ENCODE assay signal across 8 mouse cellular contexts in the genomic region with DNA sequence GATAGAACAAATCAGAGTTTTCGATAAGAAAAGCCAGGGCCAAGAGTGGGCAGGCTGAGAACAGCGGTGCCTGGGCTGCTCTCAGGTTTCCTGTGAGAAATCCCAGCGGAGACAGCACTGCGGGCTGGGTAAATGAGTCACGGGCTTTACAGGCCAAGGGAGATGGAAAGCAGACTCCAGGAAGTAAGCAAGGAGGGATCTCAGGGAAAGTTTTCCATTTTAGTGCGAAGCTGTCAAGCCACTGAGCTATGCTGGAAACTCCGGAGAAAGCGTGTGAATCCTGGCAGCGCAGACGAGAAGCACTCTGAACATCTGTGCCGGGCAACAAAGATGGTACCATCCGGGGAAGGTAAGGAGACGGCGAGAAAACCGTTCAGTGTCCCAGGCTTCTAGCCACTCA. TPM values are rescaled to one million over a fixed set of nuclear protein-coding genes. Genes with fewer than 3 reads are reported as not detected.
DNase-seq lines count a peak whose midpoint lies in the region; ATAC-seq and TF ChIP-seq lines count a peak whose summit lies in the region.

No protein-coding gene starts in this region.

- H3K4me1 ChIP-seq in lung, embryonic 14.5 days (ENCODE audit: insufficient read depth): 0 out of 2 replicates have a peak, but pooled peaks cover 3% of the 10 kb centered on the region
- peaks cover 4% of the 10 kb centered on the region; the same call in 1 of the 2 replicates for H3K4me1 ChIP-seq in heart, postnatal 0 days (ENCODE audit: control insufficient read depth, insufficient read depth)
- H3K4me1 ChIP-seq in stomach, embryonic 15.5 days: peaks cover 15% of the 10 kb centered on the region

- no peak for ATAC-seq in lung, embryonic 14.5 days (ENCODE audit: insufficient read depth)
- ATAC-seq in heart, postnatal 0 days (ENCODE audit: insufficient read depth, low read depth): peak; percentile 52
- ATAC-seq in stomach, embryonic 15.5 days (ENCODE audit: insufficient read depth, low FRiP score, low read depth): peak; percentile 74

- no peak for TF ChIP-seq CTCF in lung, embryonic 14.5 days (IDR thresholded peaks at IDR 0.05; ENCODE audit: low read depth)
- no peak for TF ChIP-seq CTCF in heart, postnatal 0 days (IDR thresholded peaks at IDR 0.05; ENCODE audit: low read depth)

- H3K9me3 ChIP-seq in lung, embryonic 14.5 days (ENCODE audit: low read depth, low read length): no peaks in the 10 kb centered on the region
- H3K9me3 ChIP-seq in heart, postnatal 0 days (replicated peaks; ENCODE audit: control insufficient read depth, low read length): no peaks in the 10 kb centered on the region
- no peaks in the 10 kb centered on the region for H3K9me3 ChIP-seq in stomach, embryonic 15.5 days

- DNase-seq in lung, embryonic 14.5 days: peak; percentile 59
- DNase-seq in lung, adult 18-20 months: no peak
- DNase-seq in embryo, embryonic 9.5 days (ENCODE audit: extremely low spot score): peak; percentile 48
- peak; percentile 76 for DNase-seq in heart, postnatal 0 days (ENCODE audit: low spot score)
- peak; percentile 63 to 78 for DNase-seq in kidney, postnatal 4 days
- no peak for DNase-seq in cerebellum, postnatal 36 days
- no peak for DNase-seq in cerebellum, adult 18-20 months

- H3K27me3 ChIP-seq in lung, embryonic 14.5 days (ENCODE audit: insufficient read depth, low read length): no peaks in the 10 kb centered on the region
- H3K27me3 ChIP-seq in heart, postnatal 0 days (ENCODE audit: control insufficient read depth, insufficient read depth, low read length): 0 out of 2 replicates have a peak, but pooled peaks cover 3% of the 10 kb centered on the region
- H3K27me3 ChIP-seq in stomach, embryonic 15.5 days (replicated peaks): no peaks in the 10 kb centered on the region

- TF ChIP-seq EP300 in heart, postnatal 0 days (IDR thresholded peaks at IDR 0.05; ENCODE audit: low read depth): no peak

- no peaks in the 10 kb centered on the region for H3K36me3 ChIP-seq in lung, embryonic 14.5 days (ENCODE audit: insufficient read depth)
- H3K36me3 ChIP-seq in heart, postnatal 0 days (replicated peaks; ENCODE audit: control insufficient read depth, insufficient read depth, low read length): no peaks in the 10 kb centered on the region
- H3K36me3 ChIP-seq in stomach, embryonic 15.5 days: no peaks in the 10 kb centered on the region

- H3K9ac ChIP-seq in lung, embryonic 14.5 days: peak overlapping the region; percentile 26; the same call in 1 of the 2 replicates
- H3K9ac ChIP-seq in heart, postnatal 0 days (replicated peaks; ENCODE audit: low read depth, low read length): peak overlapping the region; percentile 2; the same call in 1 of the 2 replicates
- H3K9ac ChIP-seq in stomach, embryonic 15.5 days: no peak overlapping the region

- no peak overlapping the region; the same call in 1 of the 2 replicates for H3K27ac ChIP-seq in lung, embryonic 14.5 days (ENCODE audit: low read depth)
- peak overlapping the region; percentile 78 for H3K27ac ChIP-seq in heart, postnatal 0 days (ENCODE audit: low read depth)
- peak overlapping the region; percentile 87 for H3K27ac ChIP-seq in stomach, embryonic 15.5 days

- no peak overlapping the region for H3K4me3 ChIP-seq in lung, embryonic 14.5 days (ENCODE audit: low read depth, low read length)
- peak overlapping the region; percentile 25 for H3K4me3 ChIP-seq in heart, postnatal 0 days (ENCODE audit: low read depth, low read length)
- H3K4me3 ChIP-seq in stomach, embryonic 15.5 days (replicated peaks): peak overlapping the region; percentile 8

- 14% methylated on average over 15 of the region's 15 CpGs for WGBS in lung, embryonic 14.5 days
- WGBS in heart, postnatal 0 days: 9% methylated on average over 15 of the region's 15 CpGs
- 8% methylated on average over 15 of the region's 15 CpGs for WGBS in stomach, embryonic 15.5 days

- peak overlapping the region; percentile 35; the same call in 1 of the 2 replicates for H3K4me2 ChIP-seq in lung, embryonic 14.5 days
- peak overlapping the region; percentile 49 for H3K4me2 ChIP-seq in heart, postnatal 0 days (ENCODE audit: low read depth, low read length)
- peak overlapping the region; percentile 43 for H3K4me2 ChIP-seq in stomach, embryonic 15.5 days

RNA-seq across cellular contexts. Expression of a gene that starts 11.2 kb away (rescaled TPM):
- 32.1 and 33.7 TPM in 2 replicates for polyA plus RNA-seq in lung, embryonic 14.5 days (2014; fragmentation: Nextera tagmentation; extraction: Ambion mirVana)
- total RNA-seq in heart, postnatal 0 days (2014; rRNA removed; ENCODE audit: low replicate concordance): 10.6 and 15.9 TPM in 2 replicates
- polyA plus RNA-seq in heart, postnatal 0 days (2015; fragmentation: Nextera tagmentation; extraction: Ambion mirVana): 21.2 and 22.2 TPM in 2 replicates
- 21.0 and 23.4 TPM in 2 replicates for polyA plus RNA-seq in stomach, embryonic 15.5 days (2015; fragmentation: Nextera tagmentation; extraction: Ambion mirVana)

RNA-seq across cellular contexts. Expression of a gene that starts 28.0 kb away (rescaled TPM):
- 74.6 and 81.0 TPM in 2 replicates for polyA plus RNA-seq in lung, embryonic 14.5 days (2014; fragmentation: Nextera tagmentation; extraction: Ambion mirVana)
- total RNA-seq in heart, postnatal 0 days (2014; rRNA removed; ENCODE audit: low replicate concordance): 52.1 and 60.8 TPM in 2 replicates
- polyA plus RNA-seq in heart, postnatal 0 days (2015; fragmentation: Nextera tagmentation; extraction: Ambion mirVana): 57.5 and 58.9 TPM in 2 replicates
- polyA plus RNA-seq in stomach, embryonic 15.5 days (2015; fragmentation: Nextera tagmentation; extraction: Ambion mirVana): 73.2 and 75.8 TPM in 2 replicates

RNA-seq across cellular contexts. Expression of a gene that starts 42.5 kb away (rescaled TPM):
- 127 and 129 TPM in 2 replicates for polyA plus RNA-seq in lung, embryonic 14.5 days (2014; fragmentation: Nextera tagmentation; extraction: Ambion mirVana)
- 13.7 and 21.3 TPM in 2 replicates for total RNA-seq in heart, postnatal 0 days (2014; rRNA removed; ENCODE audit: low replicate concordance)
- 42.0 and 42.3 TPM in 2 replicates for polyA plus RNA-seq in heart, postnatal 0 days (2015; fragmentation: Nextera tagmentation; extraction: Ambion mirVana)
- 109 and 112 TPM in 2 replicates for polyA plus RNA-seq in stomach, embryonic 15.5 days (2015; fragmentation: Nextera tagmentation; extraction: Ambion mirVana)

RNA-seq across cellular contexts. Expression of a gene that starts 43.3 kb away (rescaled TPM):
- 0.69 and 0.89 TPM in 2 replicates for polyA plus RNA-seq in lung, embryonic 14.5 days (2014; fragmentation: Nextera tagmentation; extraction: Ambion mirVana)
- not detected in 2 replicates for total RNA-seq in heart, postnatal 0 days (2014; rRNA removed; ENCODE audit: low replicate concordance)
- 0.25 and 0.53 TPM in 2 replicates for polyA plus RNA-seq in heart, postnatal 0 days (2015; fragmentation: Nextera tagmentation; extraction: Ambion mirVana)
- polyA plus RNA-seq in stomach, embryonic 15.5 days (2015; fragmentation: Nextera tagmentation; extraction: Ambion mirVana): 0.77 and 1.1 TPM in 2 replicates

Comparison
In these comparisons a context has a peak if more than half of its experiments do, and no peak if none do; other contexts are left out.
1. DNase-seq: peak in lung, embryonic 14.5 days (single experiment), embryo, embryonic 9.5 days (single experiment), heart, postnatal 0 days (single experiment) and kidney, postnatal 4 days (2 of 2); none in lung, adult 18-20 months (0 of 2), cerebellum, postnatal 36 days (0 of 2) and cerebellum, adult 18-20 months (0 of 2).
2. Peak in every context shown above with its lines, with median percentiles within 50 percentile points of each other: H3K4me2 ChIP-seq.